Mouse (Mus musculus) layer of hippocampus, adult 8-10 months (tissue): ENCODE measurements around the gene Tep1. TPM values are rescaled to one million over a fixed set of nuclear protein-coding genes. Genes with fewer than 3 reads are reported as not detected.

Experiments used
- DNase-seq, 2 experiments: peaks; one replicate each; pipeline ENCODE4 v3.0.0; 2022; ENCODE audit warnings: low spot score in 2 of 2
- total RNA-seq, 4 experiments: library from RNA; stranded (reverse); gene quantifications; 2 replicates each; pipeline ENCODE4 v1.2.4; 2022

Tep1 gene
- total RNA-seq, 4 experiments from 2014 or later: 5.1 to 8.0 (median 7.4) TPM

GRCm38 (mm10) chr14:50795261-50795935, 75.0 kb downstream of the Tep1 start:
- DNase-seq: no peak

- no peak for DNase-seq
Observed at GRCm38 (mm10) chr14:50788157-50788556, 82.2 kb downstream of the Tep1 start.

GRCm38 (mm10) chr14:50785251-50785637, 85.1 kb downstream of the Tep1 start, which contains the start of gene Ttc5:
Ttc5 (minus strand) TSS chr14:50785519.
- peak; percentile 79 to 90 for DNase-seq

GRCm38 (mm10) chr14:50784391-50785250, 85.7 kb downstream of the Tep1 start:
- DNase-seq: no peak

GRCm38 (mm10) chr14:50782166-50782565, 88.2 kb downstream of the Tep1 start:
- DNase-seq: no peak

Other genes starting within 250 kb of the Tep1 start
- gene Olfr745, start 231.2 kb downstream of the Tep1 start, total RNA-seq: not detected
- gene Olfr746, start 223.5 kb downstream of the Tep1 start, total RNA-seq: not detected
- not detected for gene Olfr747, start 177.4 kb downstream of the Tep1 start, total RNA-seq
- not detected for gene Olfr748, start 163.2 kb downstream of the Tep1 start, total RNA-seq
- gene Olfr749, start 125.5 kb downstream of the Tep1 start, total RNA-seq: not detected
- gene Ttc5, start 85.0 kb downstream of the Tep1 start, total RNA-seq: 10 to 100 TPM; 62.3 to 73.2 (median 64.0) TPM
- under 1 TPM in 1 of 4 experiments, not detected in 3; 0.55 TPM for gene Ccnb1ip1, start 62.8 kb downstream of the Tep1 start, total RNA-seq
- 10 to 100 TPM; 27.2 to 29.0 (median 28.7) TPM for gene Parp2, start 62.7 kb downstream of the Tep1 start, total RNA-seq
- gene Klhl33, start 26.9 kb upstream of the Tep1 start, total RNA-seq: 1 to 10 TPM; 5.1 to 6.4 (median 5.8) TPM
- gene Osgep, start 54.3 kb upstream of the Tep1 start, total RNA-seq: 10 to 100 TPM; 30.4 to 37.1 (median 34.9) TPM
- 10 to 100 TPM; 61.2 to 67.5 (median 64.1) TPM for gene Apex1, start 54.4 kb upstream of the Tep1 start, total RNA-seq
- 100 to 1,000 TPM in 1 of 4 experiments, 10 to 100 TPM in 3; 87.5 to 104 (median 94.3) TPM for gene Pip4p1, start 60.3 kb upstream of the Tep1 start, total RNA-seq
- 10 to 100 TPM; 14.9 to 21.4 (median 18.2) TPM for gene Pnp, start 60.5 kb upstream of the Tep1 start, total RNA-seq
- gene Gm49342, start 74.0 kb upstream of the Tep1 start, total RNA-seq: 10 to 100 TPM in 3 of 4 experiments, 1 to 10 TPM in 1; 8.5 to 15.5 (median 10.8) TPM
- gene Pnp2, start 85.4 kb upstream of the Tep1 start, total RNA-seq: 1 to 10 TPM; 1.3 to 2.0 (median 1.5) TPM
- under 1 TPM in 1 of 4 experiments, not detected in 3; 0.20 TPM for gene Rnase10, start 137.2 kb upstream of the Tep1 start, total RNA-seq
- gene Rnase9, start 171.3 kb upstream of the Tep1 start, total RNA-seq: not detected
- gene Rnase11, start 179.6 kb upstream of the Tep1 start, total RNA-seq: not detected
- not detected for gene Rnase12, start 187.1 kb upstream of the Tep1 start, total RNA-seq
- not detected for gene Olfr750, start 203.9 kb upstream of the Tep1 start, total RNA-seq
- gene Rnase4, start 220.5 kb upstream of the Tep1 start, total RNA-seq: 10 to 100 TPM; 14.0 to 46.9 (median 27.4) TPM
- gene Ang, start 220.6 kb upstream of the Tep1 start, total RNA-seq: 10 to 100 TPM in 2 of 4 experiments, 1 to 10 TPM in 2; 3.9 to 15.2 (median 8.4) TPM
- gene Eddm3b, start 243.9 kb upstream of the Tep1 start, total RNA-seq: not detected